Mouse (Mus musculus) intestine, postnatal 0 days (tissue): Measurements from ENCODE around the gene Paqr5. TPM values are rescaled to one million over a fixed set of nuclear protein-coding genes. Genes with fewer than 3 reads are reported as not detected.

Experiments
- ATAC-seq: fragments of 200-750 bp; cut with Nextera tagmentation; 2 replicates; pipeline ENCODE4 v1.8.0; 2017; ENCODE audit warnings: mild to moderate bottlenecking, moderate TSS enrichment, moderate library complexity
- H3K27ac ChIP-seq: fragments of 300-500 bp; sonication (generic); 2 replicates; pipeline ENCODE4 v1.5.1; 2014; ENCODE audit warnings: mild to moderate bottlenecking, low read depth, low read length, moderate library complexity
- H3K27me3 ChIP-seq: fragments of 300-500 bp; sonication (generic); replicated peaks from 2 replicates; pipeline ENCODE4 v1.6.1; 2014; ENCODE audit warnings: low read length, mixed read lengths; ENCODE audit not compliant: control insufficient read depth, insufficient read depth
- H3K36me3 ChIP-seq: fragments of 300-500 bp; sonication (generic); 2 replicates; pipeline ENCODE4 v1.6.1; 2014; ENCODE audit warnings: mild to moderate bottlenecking, moderate library complexity; ENCODE audit not compliant: control insufficient read depth, insufficient read depth
- H3K4me1 ChIP-seq: fragments of 300-500 bp; sonication (generic); replicated peaks from 2 replicates; pipeline ENCODE4 v1.6.1; 2014; ENCODE audit warnings: antibody characterized with exemption, low read length, mixed read lengths; ENCODE audit not compliant: control insufficient read depth, insufficient read depth
- H3K4me2 ChIP-seq: fragments of 300-500 bp; sonication (generic); replicated peaks from 2 replicates; pipeline ENCODE4 v1.6.1; 2014; ENCODE audit warnings: low read depth, mild to moderate bottlenecking, moderate library complexity
- H3K4me3 ChIP-seq: fragments of 300-500 bp; sonication (generic); 2 replicates; pipeline ENCODE4 v1.5.1; 2014; ENCODE audit warnings: low read depth, low read length
- H3K9ac ChIP-seq: fragments of 300-500 bp; sonication (generic); 2 replicates; pipeline ENCODE4 v1.6.1; 2014; ENCODE audit warnings: mild to moderate bottlenecking, low read depth, low read length
- H3K9me3 ChIP-seq: fragments of 300-500 bp; sonication (generic); 2 replicates; pipeline ENCODE4 v1.6.1; 2016; ENCODE audit warnings: mixed run types; ENCODE audit not compliant: control insufficient read depth
- CTCF ChIP-seq: sonication (generic); IDR thresholded peaks from 2 replicates; pipeline ENCODE4 v1.5.1; 2016; ENCODE audit warnings: low read depth, mild to moderate bottlenecking, control low read depth, antibody characterized with exemption, moderate library complexity
- WGBS: fragments of 180-500 bp; shearing (Covaris S2); extraction: QIAGEN DNeasy Blood & Tissue Kit; methylation state at CpG from one replicate; pipeline ENCODE4 v1.1.7; 2014; 5-methylcytosine and 5-hydroxymethylcytosine counted together
- polyA plus RNA-seq: library from polyadenylated mRNA; unstranded; fragments of >200 nt; fragmentation: Nextera tagmentation; extraction: Ambion mirVana; gene quantifications from 2 replicates; pipeline ENCODE4 v1.2.1, GENCODE M21; 2015

Gene Paqr5
- polyA plus RNA-seq, 1 experiment from 2014 or later, result 5.1 TPM

GRCm38 (mm10) chr9:61959921-61960569, 66.6 kb downstream of the Paqr5 start:
- H3K27ac ChIP-seq, result peak overlapping the region; percentile 41; the same call in 1 of the 2 replicates
- WGBS, result 60% methylated on average over 1 of the region's 1 CpGs

DNA sequence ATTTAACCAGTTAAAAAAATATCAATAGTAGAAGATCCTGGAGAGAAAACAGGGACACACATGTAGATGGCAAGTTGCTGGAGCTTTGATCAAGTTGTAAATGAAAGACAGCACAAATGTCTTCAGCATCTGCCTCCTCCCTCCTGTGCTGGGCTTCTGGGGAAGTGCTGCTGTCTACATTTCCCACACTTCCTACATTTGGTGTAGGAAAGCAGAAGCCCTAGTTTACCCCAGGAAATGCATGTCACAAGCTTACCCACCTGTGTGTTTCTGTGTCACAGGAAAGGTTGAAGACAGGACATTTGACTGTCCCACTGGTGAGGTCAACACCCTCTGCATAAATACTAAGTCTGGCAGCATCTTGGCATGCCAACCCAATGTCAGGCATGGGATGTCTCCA, 71.9 kb downstream of the Paqr5 start:
- ATAC-seq, result no peak
- Histone ChIP-seq H3K9me3 (no peaks in the 10 kb centered on the region), H3K4me2 (no peak overlapping the region), H3K36me3 (no peaks in the 10 kb centered on the region), H3K4me1 (no peaks in the 10 kb centered on the region), H3K27me3 (no peaks in the 10 kb centered on the region), H3K9ac (no peak overlapping the region), H3K4me3 (no peak overlapping the region), H3K27ac (no peak overlapping the region)
- TF ChIP-seq CTCF, result no peak

More at GRCm38 (mm10) chr9:61959921-61960569, 66.6 kb downstream of the Paqr5 start:
- no peak overlapping the region for H3K4me3 ChIP-seq
- no peaks in the 10 kb centered on the region for H3K9me3 ChIP-seq
- no peak for TF ChIP-seq CTCF
- peaks cover 6% of the 10 kb centered on the region; the same call in 1 of the 2 replicates for H3K4me1 ChIP-seq
- peak; percentile 67 for ATAC-seq
- no peaks in the 10 kb centered on the region for H3K36me3 ChIP-seq
- H3K4me2 ChIP-seq, result no peak overlapping the region
- no peak overlapping the region for H3K9ac ChIP-seq
- no peaks in the 10 kb centered on the region for H3K27me3 ChIP-seq

- peaks cover 5% of the 10 kb centered on the region; the same call in 1 of the 2 replicates for H3K4me1 ChIP-seq
- WGBS, result 74% methylated on average over 7 of the region's 7 CpGs
- no peaks in the 10 kb centered on the region for H3K36me3 ChIP-seq
- H3K9me3 ChIP-seq, result no peaks in the 10 kb centered on the region
- H3K4me2 ChIP-seq, result no peak overlapping the region
- H3K27ac ChIP-seq, result no peak overlapping the region
- H3K27me3 ChIP-seq, result no peaks in the 10 kb centered on the region
- no peak overlapping the region for H3K4me3 ChIP-seq
- no peak overlapping the region for H3K9ac ChIP-seq
- ATAC-seq, result no peak
- no peak for TF ChIP-seq CTCF
Observed at GRCm38 (mm10) chr9:61952241-61952640, 74.4 kb downstream of the Paqr5 start.

DNA sequence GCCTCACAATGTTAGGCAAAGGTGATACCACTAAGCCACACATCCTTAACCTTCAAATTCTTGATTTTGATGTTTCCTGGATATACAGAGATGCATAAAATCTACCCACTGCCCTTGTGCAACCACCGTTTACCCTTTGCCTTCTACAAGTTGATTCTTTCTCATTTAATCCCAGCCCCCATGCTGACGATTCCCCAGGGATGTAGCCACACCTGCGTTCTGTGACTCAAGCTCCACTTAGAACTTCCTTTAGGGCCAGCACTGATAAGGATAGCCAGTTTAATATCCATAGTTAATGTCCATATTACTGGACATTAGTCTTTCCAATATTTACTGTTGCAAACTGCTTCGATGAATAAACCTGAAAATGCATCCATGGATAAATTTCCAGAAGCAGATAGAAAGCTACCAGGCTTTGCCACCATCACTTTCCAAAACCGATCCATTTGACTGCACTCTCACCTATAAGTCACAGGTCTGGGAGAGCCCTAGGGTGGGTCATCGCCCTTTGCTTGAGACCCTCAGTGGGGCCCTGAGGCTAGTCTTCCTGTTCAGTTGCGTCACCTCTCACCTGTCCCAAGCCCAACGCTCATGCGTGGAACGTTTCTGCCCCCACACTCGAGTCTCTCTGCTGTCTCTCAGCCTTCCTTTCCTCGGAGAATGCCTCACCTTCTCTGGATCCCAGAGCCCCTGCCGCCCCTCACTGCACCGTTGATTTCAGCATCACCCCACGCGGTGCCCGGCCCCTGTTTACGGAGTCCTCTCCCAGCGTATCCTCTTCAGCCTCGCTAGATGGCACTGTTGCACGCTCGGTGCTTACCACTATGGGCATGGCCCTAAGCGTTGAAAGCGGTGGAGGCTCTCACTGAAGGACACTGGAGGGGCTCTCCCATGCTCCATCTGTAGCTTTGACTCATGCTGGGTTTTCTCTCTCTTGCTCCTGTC, 79.0 kb downstream of the Paqr5 start:
- Histone ChIP-seq H3K9ac (no peak overlapping the region), H3K27ac (no peak overlapping the region)
- 4% methylated on average over 24 of the region's 24 CpGs for WGBS

DNA sequence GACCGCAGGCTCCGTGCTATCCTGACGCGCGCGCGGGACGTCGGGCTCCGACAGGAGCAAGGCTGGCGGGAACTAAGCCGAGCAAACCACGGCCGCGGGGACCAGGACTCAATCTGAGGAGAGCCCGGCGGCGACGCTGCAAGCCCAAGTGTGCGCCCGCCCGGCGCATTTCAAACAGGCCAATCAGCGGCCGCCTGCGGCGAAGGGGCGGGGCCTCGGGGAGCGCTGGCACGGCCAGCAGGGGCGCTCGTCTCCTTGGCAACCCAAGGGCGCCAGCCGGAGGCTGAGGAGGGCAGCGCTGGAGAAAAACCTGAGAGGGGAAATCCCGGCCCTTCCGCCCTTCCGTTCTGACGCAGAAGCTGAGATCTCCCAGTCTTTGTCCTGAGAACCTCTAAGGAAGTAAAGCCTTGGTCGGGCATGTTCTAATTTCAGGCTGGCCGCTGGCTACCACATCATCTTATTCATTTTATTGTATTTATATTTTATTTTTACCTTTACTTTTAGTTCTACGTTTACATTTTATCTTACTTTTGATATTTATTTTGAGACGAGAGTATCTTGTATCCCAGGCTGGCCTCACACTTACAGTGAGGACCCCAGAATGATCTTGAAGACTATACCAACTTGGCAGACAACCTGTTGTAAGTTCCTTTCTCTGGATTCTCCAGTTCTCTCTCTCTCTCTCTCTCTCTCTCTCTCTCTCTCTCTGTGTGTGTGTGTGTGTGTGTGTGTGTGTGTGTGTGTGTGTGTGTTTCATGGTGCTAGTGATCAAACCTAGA, 79.8 kb downstream of the Paqr5 start, which contains the start of gene Kif23:
TSS of gene Kif23 (minus strand) at position 152 of the 779 bp plus-strand sequence.
- Histone ChIP-seq H3K27ac (peak within 1 kb of the TSS; percentile 35), H3K9ac (peak within 1 kb of the TSS; percentile 48), H3K4me1 (peaks cover 5% of the 10 kb centered on the region; the same call in 1 of the 2 replicates), H3K9me3 (no peaks in the 10 kb centered on the region), H3K4me2 (peak within 1 kb of the TSS; percentile 99), H3K36me3 (no peaks in the 10 kb centered on the region), H3K27me3 (no peaks in the 10 kb centered on the region), H3K4me3 (peak within 1 kb of the TSS; percentile 76)
- peak; percentile 91 for TF ChIP-seq CTCF
- peak; percentile 90 for ATAC-seq
- WGBS, result under 1% methylated on average over 44 of the region's 44 CpGs

More for the DNA sequence above, 79.0 kb downstream of the Paqr5 start:
- Histone ChIP-seq H3K27me3 (no peaks in the 10 kb centered on the region), H3K4me2 (peak overlapping the region; percentile 99), H3K4me3 (peak overlapping the region; percentile 76), H3K36me3 (no peaks in the 10 kb centered on the region), H3K4me1 (peaks cover 5% of the 10 kb centered on the region; the same call in 1 of the 2 replicates), H3K9me3 (no peaks in the 10 kb centered on the region)
- ATAC-seq, result peak; percentile 56
- TF ChIP-seq CTCF, result peak; percentile 98
